Mouse (Mus musculus) liver, postnatal 0 days (tissue): Measurements from ENCODE around the gene Akip1.

ENCODE experiments used
- CTCF ChIP-seq: sonication (generic); IDR thresholded peaks from 2 replicates; pipeline ENCODE4 v1.5.1; 2016; ENCODE audit warnings: antibody characterized with exemption, low read depth
- EP300 ChIP-seq: IDR thresholded peaks from 2 replicates; pipeline ENCODE4 v1.6.1; 2016; ENCODE audit warnings: antibody characterized with exemption, low read depth, mild to moderate bottlenecking

DNA sequence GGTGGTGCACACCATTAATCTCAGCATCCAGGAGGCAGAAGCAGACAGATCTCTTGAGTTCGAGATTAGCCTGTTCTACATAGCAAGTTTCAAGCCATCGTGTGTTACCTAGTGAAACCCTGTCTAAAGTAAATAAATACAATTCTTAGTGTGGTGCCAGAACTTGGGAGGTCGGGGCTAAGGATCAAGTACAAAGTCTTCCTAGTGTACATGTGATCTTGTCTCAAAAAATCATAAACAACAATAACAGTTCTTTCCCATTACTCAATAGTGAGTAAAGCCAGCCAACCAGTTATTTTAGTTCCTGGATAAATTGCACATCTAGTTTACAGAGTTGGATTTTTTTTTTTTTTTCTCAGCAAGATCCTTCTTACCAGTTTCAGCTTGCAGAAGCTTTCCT, 971 bp downstream of the Akip1 start:
- TF ChIP-seq EP300 (no peak), CTCF (no peak)
